Mouse (Mus musculus) bone marrow, adult 2 months (tissue): ENCODE measurements around the gene Naxd.

Experiments used
- CTCF ChIP-seq: fragments of 200-500 bp; IDR thresholded peaks from 2 replicates; pipeline ENCODE4 v1.5.1; 2011; ENCODE audit warnings: low read length, control low read depth; ENCODE audit not compliant: control insufficient read depth, insufficient read depth
- POLR2A ChIP-seq: fragments of 200-500 bp; IDR thresholded peaks from 2 replicates; pipeline ENCODE4 v1.6.1; 2011; ENCODE audit warnings: low read depth, mild to moderate bottlenecking, control low read depth, low read length, borderline replicate concordance; ENCODE audit not compliant: control insufficient read depth

DNA sequence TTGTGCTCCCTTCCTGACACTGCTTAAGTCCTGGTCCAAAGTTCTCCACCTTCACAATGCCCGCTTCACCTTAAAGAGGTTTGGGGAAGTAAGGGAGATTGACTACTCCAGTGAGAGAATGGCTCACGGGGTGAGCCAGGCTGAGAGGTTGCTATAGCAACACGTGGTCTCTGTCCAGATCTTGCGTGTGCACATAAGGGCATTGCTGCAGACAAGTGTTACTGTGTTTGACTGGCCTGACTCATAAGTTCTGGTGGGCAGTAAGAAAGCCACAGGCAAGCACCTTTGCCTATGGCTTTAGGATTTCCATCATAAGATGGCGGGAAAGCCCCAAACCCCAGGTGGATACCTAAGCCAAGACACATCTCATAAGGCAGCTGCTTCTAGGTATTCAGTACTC, 66.9 kb downstream of the Naxd start:
- TF ChIP-seq POLR2A (no peak), CTCF (no peak)
